Mouse (Mus musculus) hindbrain, embryonic 12.5 days (tissue): ENCODE results near the gene Olfr352. TPM values are rescaled to one million over a fixed set of nuclear protein-coding genes. Genes with fewer than 3 reads are reported as not detected.

Experiments used
- ATAC-seq: fragments of 200-750 bp; cut with Nextera tagmentation; 2 replicates; pipeline ENCODE4 v1.8.0; 2017; ENCODE audit warnings: moderate TSS enrichment; ENCODE audit not compliant: low FRiP score
- H3K27ac ChIP-seq: fragments of 300-500 bp; sonication (generic); 2 replicates; pipeline ENCODE4 v1.5.1; 2016; ENCODE audit warnings: mild to moderate bottlenecking
- H3K27me3 ChIP-seq: fragments of 300-500 bp; sonication (generic); 2 replicates; pipeline ENCODE4 v1.6.1; 2016; ENCODE audit warnings: mild to moderate bottlenecking
- H3K36me3 ChIP-seq: fragments of 300-500 bp; sonication (generic); 2 replicates; pipeline ENCODE4 v1.6.1; 2016; ENCODE audit warnings: mild to moderate bottlenecking
- H3K4me1 ChIP-seq: fragments of 300-500 bp; sonication (generic); 2 replicates; pipeline ENCODE4 v1.6.1; 2016
- H3K4me2 ChIP-seq: fragments of 300-500 bp; sonication (generic); replicated peaks from 2 replicates; pipeline ENCODE4 v1.6.1; 2016; ENCODE audit warnings: mild to moderate bottlenecking
- H3K4me3 ChIP-seq: fragments of 300-500 bp; sonication (generic); 2 replicates; pipeline ENCODE4 v1.5.1; 2016; ENCODE audit warnings: mild to moderate bottlenecking
- H3K9ac ChIP-seq: fragments of 300-500 bp; sonication (generic); 2 replicates; pipeline ENCODE4 v1.6.1; 2016; ENCODE audit warnings: mild to moderate bottlenecking, moderate library complexity
- H3K9me3 ChIP-seq: fragments of 300-500 bp; sonication (generic); replicated peaks from 2 replicates; pipeline ENCODE4 v1.6.1; 2016; ENCODE audit warnings: mild to moderate bottlenecking
- WGBS: fragments of 180-500 bp; shearing (Covaris S2); methylation state at CpG from one replicate; pipeline ENCODE4 v1.1.7; 2016; 5-methylcytosine and 5-hydroxymethylcytosine counted together
- polyA plus RNA-seq: library from polyadenylated mRNA; unstranded; fragments of >200 nt; fragmentation: Nextera tagmentation; extraction: Ambion mirVana; gene quantifications from 2 replicates; pipeline ENCODE4 v1.2.1, GENCODE M21; 2016

Olfr352 gene
- polyA plus RNA-seq = not detected in 2 replicates

GRCm38 (mm10) chr2:36868160-36868559 is at the start of gene Olfr352:
Olfr352 (plus strand) TSS chr2:36868460.
- no peak within 1 kb of the TSS for H3K4me2 ChIP-seq
- WGBS = 85% methylated on average over 1 of the region's 1 CpGs
- no peaks in the 10 kb centered on the region for H3K36me3 ChIP-seq
- no peak within 1 kb of the TSS for H3K4me3 ChIP-seq
- no peaks in the 10 kb centered on the region for H3K27me3 ChIP-seq
- no peak within 1 kb of the TSS for H3K27ac ChIP-seq
- no peaks in the 10 kb centered on the region for H3K4me1 ChIP-seq
- no peak within 1 kb of the TSS for H3K9ac ChIP-seq
- ATAC-seq = no peak
- H3K9me3 ChIP-seq = peaks cover 19% of the 10 kb centered on the region

- no peak within 1 kb of the TSS for H3K4me3 ChIP-seq
- H3K9me3 ChIP-seq = peaks cover 10% of the 10 kb centered on the region
- H3K27ac ChIP-seq = no peak within 1 kb of the TSS
- H3K4me2 ChIP-seq = no peak within 1 kb of the TSS
- H3K4me1 ChIP-seq = no peaks in the 10 kb centered on the region
- H3K36me3 ChIP-seq = no peaks in the 10 kb centered on the region
- H3K9ac ChIP-seq = no peak within 1 kb of the TSS
- 81% methylated on average over 1 of the region's 1 CpGs for WGBS
- ATAC-seq = no peak
- no peaks in the 10 kb centered on the region for H3K27me3 ChIP-seq
Measured at GRCm38 (mm10) chr2:36846010-36846409, 22.2 kb upstream of the Olfr352 start, which contains the start of gene Olfr350. Olfr350 (plus strand) TSS chr2:36846310.

- no peak within 1 kb of the TSS for H3K4me2 ChIP-seq
- H3K36me3 ChIP-seq = no peaks in the 10 kb centered on the region
- H3K4me3 ChIP-seq = no peak within 1 kb of the TSS
- peaks cover 20% of the 10 kb centered on the region for H3K9me3 ChIP-seq
- no peak within 1 kb of the TSS for H3K27ac ChIP-seq
- WGBS = 91% methylated on average over 1 of the region's 1 CpGs
- H3K27me3 ChIP-seq = no peaks in the 10 kb centered on the region
- H3K4me1 ChIP-seq = no peaks in the 10 kb centered on the region
- H3K9ac ChIP-seq = no peak within 1 kb of the TSS
- ATAC-seq = no peak
Measured at GRCm38 (mm10) chr2:36862560-36862959, 5.7 kb upstream of the Olfr352 start, which contains the start of gene Olfr351. Olfr351 (minus strand) TSS chr2:36862660.

- peaks cover 17% of the 10 kb centered on the region; the same call in 1 of the 2 replicates for H3K9me3 ChIP-seq
- H3K27ac ChIP-seq = no peak within 1 kb of the TSS
- H3K4me2 ChIP-seq = no peak within 1 kb of the TSS
- no peaks in the 10 kb centered on the region for H3K27me3 ChIP-seq
- no peaks in the 10 kb centered on the region for H3K4me1 ChIP-seq
- H3K9ac ChIP-seq = no peak within 1 kb of the TSS
- H3K36me3 ChIP-seq = no peaks in the 10 kb centered on the region
- H3K4me3 ChIP-seq = no peak within 1 kb of the TSS
- no peak for ATAC-seq
Measured at GRCm38 (mm10) chr2:36892836-36893235, 24.6 kb downstream of the Olfr352 start, which contains the start of gene Olfr353. Olfr353 (minus strand) TSS chr2:36892936.

- ATAC-seq = no peak
- Histone ChIP-seq H3K4me2 (no peak overlapping the region), H3K4me3 (no peak overlapping the region), H3K27ac (no peak overlapping the region), H3K36me3 (no peaks in the 10 kb centered on the region), H3K27me3 (no peaks in the 10 kb centered on the region), H3K9me3 (peaks cover 24% of the 10 kb centered on the region), H3K9ac (no peak overlapping the region), H3K4me1 (no peaks in the 10 kb centered on the region)
Measured at GRCm38 (mm10) chr2:36897114-36897513, 28.9 kb downstream of the Olfr352 start.

GRCm38 (mm10) chr2:36905380-36905779 is 37.1 kb downstream of the Olfr352 start, which contains the start of gene Olfr354:
Olfr354 (plus strand) TSS chr2:36905680.
- H3K36me3 ChIP-seq = no peaks in the 10 kb centered on the region
- H3K4me1 ChIP-seq = no peaks in the 10 kb centered on the region
- no peak within 1 kb of the TSS for H3K4me2 ChIP-seq
- ATAC-seq = no peak
- no peak within 1 kb of the TSS for H3K4me3 ChIP-seq
- no peaks in the 10 kb centered on the region for H3K27me3 ChIP-seq
- H3K9ac ChIP-seq = no peak within 1 kb of the TSS
- no peak within 1 kb of the TSS for H3K27ac ChIP-seq
- H3K9me3 ChIP-seq = peaks cover 18% of the 10 kb centered on the region

Other genes starting within 250 kb of the Olfr352 start
- gene Olfr345, start 228.4 kb upstream of the Olfr352 start, polyA plus RNA-seq = not detected in 2 replicates
- gene Olfr346, start 182.7 kb upstream of the Olfr352 start, polyA plus RNA-seq = not detected in 2 replicates
- gene Olfr347, start 136.6 kb upstream of the Olfr352 start, polyA plus RNA-seq = not detected in 2 replicates
- gene Olfr348, start 84.2 kb upstream of the Olfr352 start, polyA plus RNA-seq = not detected in 2 replicates
- gene Olfr50, start 77.9 kb upstream of the Olfr352 start, polyA plus RNA-seq = not detected in 2 replicates
- gene Olfr3, start 51.4 kb upstream of the Olfr352 start, polyA plus RNA-seq = not detected in 2 replicates
- gene Olfr350, start 22.1 kb upstream of the Olfr352 start, polyA plus RNA-seq = not detected in 2 replicates
- not detected in 2 replicates for gene Olfr351, start 5.8 kb upstream of the Olfr352 start, polyA plus RNA-seq
- not detected in 2 replicates for gene Olfr353, start 24.5 kb downstream of the Olfr352 start, polyA plus RNA-seq
- gene Olfr354, start 37.2 kb downstream of the Olfr352 start, polyA plus RNA-seq = not detected in 2 replicates
- not detected in 2 replicates for gene Olfr355, start 60.4 kb downstream of the Olfr352 start, polyA plus RNA-seq
- gene Olfr356, start 68.7 kb downstream of the Olfr352 start, polyA plus RNA-seq = not detected in 2 replicates
- gene Olfr357, start 125.4 kb downstream of the Olfr352 start, polyA plus RNA-seq = not detected in 2 replicates
- not detected in 2 replicates for gene Olfr358, start 140.9 kb downstream of the Olfr352 start, polyA plus RNA-seq
- gene Olfr360, start 197.3 kb downstream of the Olfr352 start, polyA plus RNA-seq = not detected in 2 replicates
- not detected in 2 replicates for gene Olfr361, start 220.8 kb downstream of the Olfr352 start, polyA plus RNA-seq
- not detected in 2 replicates for gene Olfr362, start 249.4 kb downstream of the Olfr352 start, polyA plus RNA-seq